Mouse (Mus musculus): ENCODE measurements at regions not wholly inside any gene's neighbourhood (a gene's known extent, or its start where the extent isn't known, plus 50 kb on each side); places are given as distances from the start of the nearest gene placed in this dataset.

DNA sequence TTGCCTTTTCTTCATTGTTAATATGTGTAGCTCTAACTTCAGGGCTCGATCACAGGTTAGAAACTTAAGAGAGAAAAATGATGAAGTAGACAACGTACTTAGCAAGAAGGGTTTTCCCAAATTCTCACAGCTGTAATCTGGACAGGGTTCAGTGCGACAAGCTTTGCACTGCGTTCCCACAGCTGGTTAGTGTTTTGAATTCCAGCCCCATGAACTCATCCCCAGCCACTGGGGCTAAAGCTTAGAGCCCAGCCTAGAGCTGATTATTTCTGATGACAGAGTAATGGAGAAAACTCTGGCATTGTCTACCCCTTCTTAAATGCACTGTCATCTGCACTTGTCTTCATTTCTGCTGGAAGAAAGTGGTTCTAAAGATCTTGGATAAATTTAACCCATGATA lies 319.7 kb upstream of the Jag1 start:
- TF ChIP-seq CTCF (IDR thresholded peaks at IDR 0.05; ENCODE audit: borderline replicate concordance, insufficient read depth, low read depth, low read length) (no peak), POLR2A (IDR thresholded peaks at IDR 0.05; ENCODE audit: borderline replicate concordance, insufficient read depth, low read length) (no peak)

Data from cerebellum, adult 2 months (tissue).